Mouse (Mus musculus) bone marrow macrophage, adult 2 months (primary cell): ENCODE data around the gene Agtpbp1.

Experiments used
- CTCF ChIP-seq: IDR thresholded peaks from 2 replicates; pipeline ENCODE4 v1.5.1; 2012; ENCODE audit warnings: low read depth, mild to moderate bottlenecking, low read length, moderate library complexity
- POLR2A ChIP-seq: IDR thresholded peaks from 2 replicates; pipeline ENCODE4 v1.6.1; 2012; ENCODE audit warnings: mild to moderate bottlenecking, low read depth, low read length, borderline replicate concordance

DNA sequence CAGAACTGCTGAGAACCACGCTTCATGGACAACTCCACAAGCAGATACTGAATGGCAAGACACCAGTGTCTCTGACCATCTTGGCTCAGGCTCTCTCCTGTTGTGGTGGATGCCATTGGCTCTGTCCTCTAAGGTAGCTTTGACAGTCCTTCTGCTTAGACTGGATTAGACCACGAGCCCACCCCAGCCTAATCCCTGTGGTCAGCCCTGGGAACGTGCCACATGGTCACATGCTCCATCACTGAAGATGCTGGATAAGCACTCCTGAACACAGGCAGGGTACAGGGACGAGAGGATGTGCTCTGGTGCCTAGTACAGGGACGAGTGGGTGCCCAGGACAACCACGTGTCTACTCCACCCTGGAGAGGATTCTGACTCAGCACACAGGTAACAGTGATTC lies 140.7 kb downstream of the Agtpbp1 start:
- no peak for TF ChIP-seq CTCF
- TF ChIP-seq POLR2A = no peak
